Mouse (Mus musculus) heart, adult 18-20 months (tissue): ENCODE measurements around the gene Cebpb. TPM values are rescaled to one million over a fixed set of nuclear protein-coding genes. Genes with fewer than 3 reads are reported as not detected.
A peak's percentile ranks its signal among the peaks of the same experiment; 100 is the strongest.
"Not testable (repeated sequence)": the region's sequence is repeated elsewhere in the genome, so short reads cannot be mapped to it uniquely, and the experiment has no call there.

Experiments
- DNase-seq, 2 experiments: peaks; one replicate each; pipeline ENCODE4 v3.0.0; 2021 to 2022; ENCODE audit warnings: mixed read lengths in 1 of 2
- long read RNA-seq, 2 experiments: library from polyadenylated mRNA; stranded (forward); transcript quantifications; one replicate each; pipeline ENCODE4 v2.0.0; 2021
- total RNA-seq, 2 experiments: library from RNA; stranded (reverse); gene quantifications; 2 replicates each; pipeline ENCODE4 v1.2.3; 2021

Cebpb gene
- total RNA-seq = 100 to 1,000 TPM; 127 to 160 TPM
- long read RNA-seq, experiment 1, transcript Cebpb-201 (1 exons, 1,504 nt) = major isoform, 202 of 202 reads
- long read RNA-seq, experiment 1, partial matches to known transcripts = 0 of 202 reads
- long read RNA-seq, experiment 1, other reads (novel, unspliced or antisense) = 0 of 202 reads
- long read RNA-seq, experiment 2, transcript Cebpb-201 (1 exons, 1,504 nt) = major isoform, 367 of 367 reads
- long read RNA-seq, experiment 2, partial matches to known transcripts = 0 of 367 reads
- long read RNA-seq, experiment 2, other reads (novel, unspliced or antisense) = 0 of 367 reads

GRCm38 (mm10) chr2:167688498-167689451 lies at the start of gene Cebpb:
Gene Cebpb, plus strand, starts transcription at chr2:167688915.
- peak; percentile 92 to 94 for DNase-seq

GRCm38 (mm10) chr2:167640279-167640678 lies 48.4 kb upstream of the Cebpb start:
- DNase-seq = peak in 1 of 2 experiments; percentile 47

GRCm38 (mm10) chr2:167641337-167641736 lies 47.4 kb upstream of the Cebpb start:
- peak in 1 of 2 experiments; percentile 73 for DNase-seq

GRCm38 (mm10) chr2:167642164-167642563 lies 46.6 kb upstream of the Cebpb start:
- no peak for DNase-seq

- not testable (repeated sequence) for DNase-seq
Measured at GRCm38 (mm10) chr2:167643356-167644052, 45.2 kb upstream of the Cebpb start.

- DNase-seq = no peak
Measured at GRCm38 (mm10) chr2:167646411-167646810, 42.3 kb upstream of the Cebpb start.

- no peak for DNase-seq
Measured at GRCm38 (mm10) chr2:167649290-167650032, 39.3 kb upstream of the Cebpb start.

- DNase-seq = no peak
Measured at GRCm38 (mm10) chr2:167651622-167652021, 37.1 kb upstream of the Cebpb start.

- no peak for DNase-seq
Measured at GRCm38 (mm10) chr2:167652694-167653093, 36.0 kb upstream of the Cebpb start.

- DNase-seq = no peak
Measured at GRCm38 (mm10) chr2:167654911-167655600, 33.7 kb upstream of the Cebpb start.

- peak; percentile 57 to 79 for DNase-seq
Measured at GRCm38 (mm10) chr2:167656629-167657478, 31.9 kb upstream of the Cebpb start.

GRCm38 (mm10) chr2:167657973-167658372 lies 30.7 kb upstream of the Cebpb start:
- DNase-seq = no peak

- no peak for DNase-seq
Measured at GRCm38 (mm10) chr2:167658712-167659111, 30.0 kb upstream of the Cebpb start.

GRCm38 (mm10) chr2:167659177-167659846 lies 29.4 kb upstream of the Cebpb start:
- no peak for DNase-seq

- peak; percentile 77 for DNase-seq
Measured at GRCm38 (mm10) chr2:167659847-167660610, 28.7 kb upstream of the Cebpb start.

- peak in 1 of 2 experiments; percentile 44 for DNase-seq
Measured at GRCm38 (mm10) chr2:167660611-167660971, 28.1 kb upstream of the Cebpb start.

- DNase-seq = peak; percentile 94 to 97
Measured at GRCm38 (mm10) chr2:167661270-167662203, 27.2 kb upstream of the Cebpb start, which contains the start of gene Gm20431. Gene Gm20431, minus strand, starts transcription at chr2:167661496.
